Mouse (Mus musculus) lung, postnatal 4 days (tissue): Measurements from ENCODE around the gene Eng.

Experiments used
- DNase-seq, 2 experiments: peaks; one replicate each; pipeline ENCODE4 v3.0.0; 2021

Gene Eng

GRCm38 (mm10) chr2:32646379-32647056, at the start of gene Eng:
Gene Eng (plus strand): TSS chr2:32646595.
- DNase-seq: peak; percentile 85 to 93

- DNase-seq: no peak
Observed at GRCm38 (mm10) chr2:32596725-32597124, 49.7 kb upstream of the Eng start.

- DNase-seq: no peak
Observed at GRCm38 (mm10) chr2:32597248-32597647, 49.1 kb upstream of the Eng start.

- no peak for DNase-seq
Observed at GRCm38 (mm10) chr2:32597699-32598098, 48.7 kb upstream of the Eng start.

- DNase-seq: no peak
Observed at GRCm38 (mm10) chr2:32598506-32598905, 47.9 kb upstream of the Eng start.

GRCm38 (mm10) chr2:32599409-32599808, 47.0 kb upstream of the Eng start, which contains the start of gene St6galnac6:
Gene St6galnac6 (plus strand): TSS chr2:32599709.
- no peak for DNase-seq

GRCm38 (mm10) chr2:32601417-32602065, 44.9 kb upstream of the Eng start:
- DNase-seq: peak; percentile 67 to 69

GRCm38 (mm10) chr2:32602600-32603054, 43.8 kb upstream of the Eng start:
- DNase-seq: peak; percentile 86 to 92

- no peak for DNase-seq
Observed at GRCm38 (mm10) chr2:32604631-32605030, 41.8 kb upstream of the Eng start.

GRCm38 (mm10) chr2:32606161-32607142, 39.9 kb upstream of the Eng start:
- DNase-seq: peak; percentile 90 to 92

GRCm38 (mm10) chr2:32607262-32607947, 39.0 kb upstream of the Eng start:
- peak; percentile 56 for DNase-seq

GRCm38 (mm10) chr2:32608141-32608777, 38.1 kb upstream of the Eng start:
- peak; percentile 73 to 75 for DNase-seq

GRCm38 (mm10) chr2:32608778-32609435, 37.5 kb upstream of the Eng start:
- no peak for DNase-seq

- peak; percentile 65 to 75 for DNase-seq
Observed at GRCm38 (mm10) chr2:32610610-32611229, 35.7 kb upstream of the Eng start.

- DNase-seq: no peak
Observed at GRCm38 (mm10) chr2:32612274-32612673, 34.1 kb upstream of the Eng start.

- DNase-seq: no peak
Observed at GRCm38 (mm10) chr2:32617109-32617508, 29.3 kb upstream of the Eng start.

- no peak for DNase-seq
Observed at GRCm38 (mm10) chr2:32617601-32618000, 28.8 kb upstream of the Eng start.

- DNase-seq: no peak
Observed at GRCm38 (mm10) chr2:32618051-32618450, 28.3 kb upstream of the Eng start.

- DNase-seq: peak; percentile 75 to 86
Observed at GRCm38 (mm10) chr2:32620682-32621516, 25.5 kb upstream of the Eng start.

- DNase-seq: no peak
Observed at GRCm38 (mm10) chr2:32621517-32621859, 24.9 kb upstream of the Eng start, which contains the start of gene Ak1. Gene Ak1 (plus strand): TSS chr2:32621758.
